Mouse (Mus musculus): ENCODE measurements around the gene Golga7b. TPM values are rescaled to one million over a fixed set of nuclear protein-coding genes. Genes with fewer than 3 reads are reported as not detected.

Gene Golga7b
- polyA plus RNA-seq, 1 experiment from 2014 or later, result 0.52 TPM

DNA sequence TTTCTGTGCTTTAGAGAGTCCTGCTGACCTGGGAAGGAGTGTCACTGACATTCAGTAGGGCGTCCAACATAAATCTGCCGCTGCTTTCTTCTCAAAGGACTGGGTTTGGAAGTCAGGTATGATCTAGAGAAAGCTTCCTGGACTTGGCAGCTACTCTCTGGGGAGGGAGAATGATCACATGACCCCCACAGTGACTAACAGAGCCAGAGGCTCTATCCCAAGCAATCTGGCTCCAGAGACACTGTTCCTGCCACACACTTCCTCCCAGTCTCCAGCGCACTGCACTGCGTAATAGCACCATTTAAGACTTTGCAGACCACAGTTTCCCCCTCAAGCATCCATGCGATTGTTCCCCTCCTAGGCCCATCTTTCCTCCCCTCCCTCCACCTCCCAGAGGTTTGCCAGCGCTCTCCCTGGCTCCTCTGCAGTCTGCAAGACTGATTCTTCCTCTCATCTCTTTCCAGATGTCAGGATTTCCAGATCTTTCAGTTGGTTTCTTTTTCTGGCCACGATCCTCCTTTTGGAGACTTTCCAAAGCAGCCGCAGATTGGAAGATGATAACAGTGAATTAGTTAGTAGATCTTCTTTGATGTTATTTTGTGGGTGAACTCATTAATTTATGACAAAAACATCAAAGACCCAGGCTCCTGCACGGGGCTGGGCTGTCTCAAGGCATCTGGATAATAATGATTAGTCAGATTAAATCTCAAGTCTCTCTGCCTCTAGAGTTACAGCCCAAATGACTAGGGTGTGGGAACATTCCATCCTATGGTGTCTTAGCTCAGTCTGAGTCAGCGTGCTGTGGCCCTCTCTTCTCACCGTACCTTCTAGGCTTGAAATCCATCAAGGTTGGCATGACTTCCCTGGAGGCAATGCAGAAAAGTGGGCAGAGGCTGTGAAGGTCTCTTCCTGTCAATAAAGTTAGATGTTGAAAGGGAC lies 2.9 kb downstream of the Golga7b start:
- DNase-seq (ENCODE audit: low spot score), result no peak

DNA sequence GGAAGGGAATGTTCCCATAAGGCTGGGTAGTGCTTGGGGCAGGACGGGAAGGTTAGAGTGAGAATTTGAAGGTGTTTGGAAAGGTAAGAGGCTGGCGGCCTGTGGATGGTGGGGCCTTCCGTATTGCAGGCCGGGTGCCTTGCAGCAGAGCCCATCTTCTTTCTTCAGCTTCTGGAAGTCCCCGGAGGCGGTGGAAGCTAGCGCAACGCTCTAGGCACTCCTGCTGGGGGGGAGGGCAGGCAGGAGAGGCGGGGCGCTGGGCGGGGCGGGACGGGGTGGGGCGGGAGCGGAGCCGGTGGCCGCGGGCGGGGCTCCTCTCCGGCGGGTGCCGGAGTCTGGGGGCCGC lies 8.0 kb downstream of the Golga7b start:
- no peak for DNase-seq (ENCODE audit: low spot score)

DNA sequence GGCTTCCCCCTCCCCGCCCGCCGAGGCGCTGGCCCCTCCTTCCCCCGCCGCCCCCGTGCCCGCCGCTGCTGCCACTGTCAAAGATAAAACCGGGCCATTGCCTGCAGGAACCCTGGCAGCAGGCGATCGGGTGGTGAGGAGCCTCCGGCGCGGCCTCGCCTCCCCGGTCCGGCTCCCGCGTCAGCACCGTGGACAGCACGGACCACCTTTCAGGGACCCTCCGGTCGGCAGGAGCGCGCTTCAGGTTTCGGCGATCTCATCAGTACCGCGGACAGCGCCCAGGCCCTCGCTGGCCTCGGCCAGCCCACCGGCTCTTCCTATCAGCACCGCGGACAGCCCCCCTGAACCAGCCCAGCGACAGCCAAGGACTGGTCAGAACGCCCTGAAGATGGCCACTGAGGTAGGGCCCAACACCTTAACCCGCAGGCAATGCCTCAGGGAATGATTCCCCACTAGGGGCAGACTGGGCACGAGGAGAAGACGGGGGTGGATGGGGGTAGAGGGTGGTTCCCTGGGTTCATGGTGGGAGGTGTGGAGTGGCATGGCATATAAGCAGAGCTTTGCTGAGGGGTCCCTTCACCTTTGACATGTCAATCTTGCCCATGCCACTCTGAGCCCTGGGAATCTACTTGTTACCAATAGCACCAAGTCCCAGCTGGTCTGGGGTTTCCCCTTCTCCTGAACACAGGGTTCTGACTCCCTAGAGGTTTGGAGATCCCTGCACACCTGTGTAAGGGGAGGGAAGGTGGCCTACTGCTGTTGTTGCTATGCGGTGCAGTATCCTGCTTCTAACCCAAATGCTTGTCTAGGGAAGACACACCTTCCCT lies 8.6 kb downstream of the Golga7b start:
- DNase-seq (ENCODE audit: low spot score), result peak; percentile 67

DNA sequence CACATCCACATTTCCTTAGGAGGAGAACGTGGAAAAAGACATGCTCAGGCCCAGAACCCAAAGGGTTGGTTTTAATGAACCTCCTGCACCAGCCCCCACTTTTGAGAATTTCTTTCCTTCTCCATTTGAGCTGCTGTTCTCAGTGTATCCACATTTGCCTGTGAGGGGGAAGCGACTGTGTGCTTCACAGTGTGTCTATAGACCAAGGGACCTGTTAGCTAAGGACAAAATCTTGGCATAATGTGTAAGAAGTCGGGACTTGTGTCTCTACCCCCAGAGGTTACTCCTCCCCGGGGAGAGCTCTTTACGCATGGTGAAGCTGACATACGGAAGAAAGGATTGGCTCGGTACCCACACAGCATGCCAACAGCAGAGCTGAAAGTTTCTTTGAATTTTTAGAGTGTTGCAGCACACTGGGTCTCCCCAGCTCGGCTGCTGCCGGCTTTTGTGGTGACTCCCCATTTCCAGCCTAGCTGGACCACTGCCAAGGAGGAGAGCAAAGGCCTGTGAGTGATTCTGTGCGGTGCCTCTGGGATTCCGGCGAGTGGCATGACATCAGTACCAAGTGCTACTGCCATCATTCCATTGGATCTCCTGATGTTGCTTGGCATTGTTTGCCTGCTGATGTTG lies 9.4 kb downstream of the Golga7b start:
- no peak for DNase-seq (ENCODE audit: low spot score)

DNA sequence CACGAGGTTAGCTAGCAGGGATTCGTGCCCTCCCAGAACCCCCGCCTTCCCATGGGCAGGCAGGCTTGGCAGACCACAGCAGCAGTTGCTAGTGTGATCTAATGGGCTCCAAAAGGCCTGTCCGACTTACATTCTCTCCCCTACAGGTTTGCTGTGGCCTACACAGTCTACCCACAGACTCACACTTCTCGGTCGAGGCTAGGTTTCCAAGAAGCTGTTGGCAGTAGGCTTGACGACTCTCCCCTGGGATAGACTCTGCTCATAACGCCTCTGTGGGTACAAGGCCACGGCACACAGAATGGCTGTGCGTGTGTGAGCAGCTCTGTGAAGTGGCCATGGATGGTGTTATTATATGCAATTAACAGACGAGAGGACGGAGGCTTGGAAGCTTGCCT lies 9.9 kb downstream of the Golga7b start:
- no peak for DNase-seq (ENCODE audit: low spot score)

DNA sequence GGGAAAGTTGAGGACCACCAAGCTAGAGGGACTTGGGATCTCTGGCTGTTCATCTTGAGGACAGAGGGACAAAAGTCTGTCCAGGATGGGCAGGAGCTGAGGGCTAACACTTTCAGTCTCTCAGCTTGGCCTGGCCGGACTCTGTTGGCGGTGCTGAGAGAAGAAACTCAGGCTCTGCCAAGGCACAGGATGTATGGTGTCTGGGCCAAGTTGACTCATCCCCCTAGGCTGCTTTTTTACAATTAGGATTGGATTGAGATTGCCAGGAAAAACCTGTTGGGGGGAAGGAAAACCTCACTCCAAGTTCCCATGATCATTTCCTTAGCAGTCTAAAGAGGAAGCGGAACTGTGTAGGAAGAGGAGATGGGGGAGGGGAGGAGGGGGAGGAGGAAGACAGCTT lies 10.7 kb downstream of the Golga7b start:
- DNase-seq (ENCODE audit: low spot score), result no peak

DNA sequence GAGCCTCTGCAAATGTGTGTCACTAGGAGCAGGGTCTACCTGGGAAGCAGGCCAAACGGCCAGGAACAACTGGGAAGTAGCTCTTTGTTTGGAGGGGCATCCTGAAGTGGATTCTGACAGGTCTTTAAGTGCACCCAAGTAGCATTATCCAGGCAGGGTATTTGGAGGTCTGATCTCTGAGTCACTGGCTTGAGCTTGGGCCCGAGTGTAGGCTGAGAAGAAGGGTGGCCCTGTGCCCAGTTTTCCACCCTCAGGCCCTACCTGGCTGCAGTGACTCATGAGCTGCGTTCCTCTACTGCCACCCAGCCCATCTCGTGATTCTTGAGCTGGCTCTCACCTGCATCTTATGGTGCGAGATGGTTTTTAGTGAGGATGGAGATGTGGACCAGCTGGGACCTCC lies 11.2 kb downstream of the Golga7b start:
- no peak for DNase-seq (ENCODE audit: low spot score)

DNA sequence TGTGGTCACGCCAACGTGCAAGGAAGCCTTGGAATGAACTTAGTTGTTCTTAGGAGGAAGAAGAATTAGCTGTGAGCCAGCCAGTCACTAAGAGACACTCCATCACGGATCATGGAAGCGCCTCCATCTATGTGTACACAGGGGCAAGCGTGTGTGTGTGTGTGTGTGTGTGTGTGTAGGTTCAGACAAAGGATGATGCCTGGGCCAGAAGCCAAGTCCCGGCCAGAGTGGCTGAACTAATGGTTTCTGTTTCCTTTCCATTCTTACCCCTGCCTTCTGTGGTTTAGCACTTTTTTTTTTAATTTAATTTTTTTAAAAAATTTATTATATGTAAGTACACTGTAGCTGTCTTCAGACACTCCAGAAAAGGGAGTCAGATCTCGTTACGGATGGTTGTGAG lies 13.1 kb downstream of the Golga7b start:
- DNase-seq (ENCODE audit: low spot score), result no peak

DNA sequence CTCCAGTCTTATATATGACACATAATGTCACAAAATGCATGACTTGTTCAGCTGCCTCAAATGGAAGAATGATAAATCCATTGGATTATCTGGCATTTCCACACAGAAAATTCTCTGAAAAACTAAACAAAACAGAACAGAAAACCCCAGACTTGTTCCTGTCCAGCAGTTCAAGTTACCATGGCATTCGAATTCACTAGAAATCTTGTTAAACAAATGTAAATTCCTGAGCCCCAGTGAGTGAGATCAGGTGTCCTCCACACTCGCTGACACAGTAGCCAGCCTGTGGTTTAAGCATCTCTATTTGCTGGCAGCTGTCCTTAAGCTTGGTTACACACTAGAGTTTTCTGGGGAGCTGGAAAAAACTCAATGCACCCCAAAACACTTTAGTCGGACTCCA lies 16.1 kb downstream of the Golga7b start:
- no peak for DNase-seq (ENCODE audit: low spot score)

DNA sequence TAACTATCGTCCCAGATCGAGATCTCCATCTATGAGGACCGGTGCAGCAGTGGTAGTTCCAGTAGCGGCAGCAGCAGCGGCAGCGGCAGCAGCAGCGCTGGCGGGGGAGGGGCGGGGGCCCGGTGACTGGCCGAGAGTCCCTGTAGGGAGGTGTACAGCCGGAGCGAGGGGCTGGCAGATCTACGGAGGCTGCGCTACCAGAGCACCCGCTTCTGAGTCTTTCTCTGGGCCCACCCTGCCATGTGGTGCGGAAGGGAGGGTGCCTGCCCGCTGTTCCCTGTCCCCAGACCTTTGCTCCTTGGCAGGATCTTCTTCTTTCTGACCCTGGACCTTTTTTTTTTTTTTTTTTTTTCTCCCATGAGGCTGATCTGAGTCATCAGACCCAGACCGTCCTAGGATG lies 21.0 kb downstream of the Golga7b start:
- no peak for DNase-seq (ENCODE audit: low spot score)

DNA sequence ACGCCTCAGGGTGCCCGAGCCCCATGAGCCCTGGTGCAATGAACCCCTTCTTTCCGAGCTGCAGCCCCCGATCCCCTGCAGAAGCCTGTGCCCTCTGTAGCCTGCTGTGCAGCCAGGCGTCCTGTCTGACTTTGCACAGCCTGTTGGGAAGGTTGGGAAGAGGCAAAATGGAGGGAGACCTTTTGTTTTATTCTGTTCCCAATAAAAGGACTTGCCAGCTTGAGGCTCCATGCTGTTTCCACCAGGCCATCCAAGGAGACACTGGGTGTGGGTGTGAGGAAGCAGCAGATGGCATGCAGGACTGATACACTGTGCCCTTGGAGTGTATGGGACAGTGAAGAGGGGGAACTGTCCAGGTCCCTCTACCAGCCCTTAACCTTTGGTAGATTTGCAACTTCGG lies 22.7 kb downstream of the Golga7b start:
- DNase-seq (ENCODE audit: low spot score), result no peak

DNA sequence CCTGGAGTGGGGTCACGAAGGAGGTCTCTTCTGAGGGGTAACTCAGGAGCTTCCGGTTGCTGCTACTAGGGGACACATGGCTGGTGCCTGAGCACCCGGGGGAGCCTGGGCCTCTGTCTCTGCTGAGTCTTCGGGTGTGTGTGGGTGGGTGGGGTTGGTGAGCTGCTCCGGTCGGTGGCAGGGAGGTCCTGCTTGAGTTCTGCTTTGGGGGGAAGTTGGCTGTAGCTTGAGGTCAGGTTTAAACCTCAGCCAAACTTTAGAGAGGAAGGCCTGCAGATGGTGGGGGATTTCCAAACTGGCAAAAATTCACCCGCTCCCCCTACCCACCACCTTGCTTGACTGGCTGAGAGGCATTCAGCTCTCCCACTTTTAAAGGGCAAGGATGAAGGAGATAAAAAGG lies 23.8 kb downstream of the Golga7b start:
- no peak for DNase-seq (ENCODE audit: low spot score)

DNA sequence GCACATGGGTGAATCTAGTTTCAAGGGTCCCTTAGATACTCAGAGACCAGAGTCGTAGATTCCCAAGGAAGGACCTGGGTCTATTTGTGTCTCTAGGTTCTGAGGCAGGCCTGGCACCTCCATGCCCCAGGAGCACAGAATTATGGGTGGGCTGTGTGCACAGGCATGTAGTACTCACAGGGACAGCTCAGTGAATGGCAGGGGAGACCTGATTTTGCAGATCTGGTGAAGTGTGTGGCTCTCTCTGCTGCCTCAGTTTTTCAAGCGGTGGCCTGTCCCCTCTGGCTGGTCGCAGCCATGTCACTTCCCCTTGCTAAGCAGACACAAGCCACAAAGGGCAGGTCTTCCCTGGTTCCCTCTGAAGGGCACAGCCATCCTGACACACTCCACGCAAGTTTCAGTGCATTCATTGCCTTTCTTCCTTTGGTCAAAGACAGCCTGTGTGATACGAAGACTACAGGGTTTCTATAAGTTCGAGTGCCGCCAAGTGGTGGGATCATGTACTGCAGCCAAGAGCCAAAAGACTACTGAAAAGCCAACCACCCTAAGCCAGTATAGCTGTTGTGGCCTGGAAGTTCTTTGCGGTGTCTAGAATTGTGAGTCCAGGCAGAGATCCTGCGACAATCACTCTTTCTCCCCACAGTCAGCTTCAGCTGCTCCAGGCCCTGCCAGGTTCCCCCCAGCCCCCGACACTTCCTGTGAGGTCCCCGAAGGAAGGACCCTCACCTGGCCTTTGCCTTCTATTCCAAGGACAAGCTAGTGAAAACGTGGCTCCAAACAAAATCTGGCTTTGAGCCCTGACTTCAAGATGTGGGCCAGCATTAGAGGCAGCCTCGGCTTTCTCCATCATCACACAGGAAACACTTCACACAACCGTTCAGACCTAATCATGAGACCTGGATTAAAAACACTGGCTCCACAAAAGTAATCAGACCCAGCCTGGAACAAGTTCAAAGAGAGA lies 24.9 kb downstream of the Golga7b start:
- DNase-seq (ENCODE audit: low spot score), result peak; percentile 51

DNA sequence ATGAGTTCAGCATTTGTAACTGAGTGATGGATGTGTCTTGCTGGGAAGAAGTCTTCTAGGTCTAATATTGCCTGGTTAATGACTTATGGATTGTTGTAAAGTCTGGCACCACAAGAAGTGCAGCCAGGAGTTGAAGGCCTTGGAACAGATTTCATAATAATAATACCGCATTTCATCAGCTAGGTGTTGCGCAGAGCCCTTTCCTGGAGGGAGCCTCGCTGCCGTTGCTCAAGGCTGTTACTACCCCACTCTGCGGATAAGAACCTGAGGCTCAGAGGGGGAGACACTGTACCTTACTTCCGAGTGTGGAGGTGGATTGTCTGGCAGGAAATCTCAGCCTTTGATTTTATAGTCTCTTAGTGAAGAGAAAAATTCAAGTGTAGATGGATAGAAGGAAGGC lies 29.9 kb downstream of the Golga7b start:
- no peak for DNase-seq (ENCODE audit: low spot score)

DNA sequence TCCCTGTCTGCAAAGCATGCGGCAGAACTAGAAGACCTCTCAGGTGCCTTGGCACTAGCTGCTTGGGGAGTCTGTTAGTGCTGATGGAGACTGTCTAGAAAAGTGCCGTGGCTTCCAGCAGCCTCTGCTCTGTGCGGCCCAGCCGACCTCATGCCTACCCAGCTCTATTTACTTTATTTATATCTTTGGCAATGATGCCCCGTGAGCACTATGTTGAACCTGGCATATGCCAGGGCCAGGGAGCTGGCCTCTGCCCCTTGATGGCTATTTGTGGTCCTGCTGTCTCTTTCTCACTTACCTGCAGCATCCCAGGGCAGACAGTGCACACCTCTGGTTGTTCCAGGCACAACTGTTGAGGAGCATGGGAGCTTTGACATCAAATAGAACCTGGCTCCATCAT lies 31.1 kb downstream of the Golga7b start:
- no peak for DNase-seq (ENCODE audit: low spot score)

DNA sequence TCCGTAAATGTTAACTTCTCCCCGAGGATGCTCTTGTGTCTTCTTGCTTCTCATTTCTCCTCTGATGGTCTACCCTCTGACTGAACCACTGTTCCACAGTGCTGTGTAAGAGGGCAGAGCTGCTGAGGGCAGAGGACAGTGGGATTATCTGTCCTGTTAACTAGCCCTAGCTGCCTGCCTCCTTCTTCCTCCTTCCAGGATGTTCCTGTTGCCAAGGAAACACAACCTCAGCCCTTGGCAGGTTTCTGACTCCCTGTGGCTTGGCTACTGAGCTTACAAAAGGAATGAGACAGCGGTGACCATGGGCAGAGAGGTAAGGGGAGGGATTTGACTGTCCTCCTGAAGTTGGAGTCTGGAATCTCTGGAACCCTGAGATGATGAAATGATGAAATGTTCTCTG lies 32.2 kb downstream of the Golga7b start:
- no peak for DNase-seq (ENCODE audit: low spot score)

DNA sequence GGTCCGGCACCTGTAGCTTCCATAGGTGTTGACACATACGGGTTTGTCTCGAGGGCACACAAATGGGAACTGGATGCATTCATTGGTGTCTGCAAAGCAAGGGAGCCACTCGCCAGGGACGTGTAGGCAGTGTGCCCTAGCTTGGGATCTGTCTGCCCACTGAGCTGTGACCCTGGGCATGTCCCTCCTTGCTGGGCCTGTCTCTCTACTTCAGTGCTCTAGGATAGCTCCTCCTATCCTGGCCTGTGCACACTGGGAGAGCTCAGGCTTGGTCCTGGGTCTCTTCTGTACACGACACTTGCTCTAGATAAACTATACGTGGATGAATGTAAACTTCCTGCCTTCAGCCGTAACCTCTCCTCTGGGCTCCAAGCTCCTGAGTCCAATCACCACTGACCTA lies 36.8 kb downstream of the Golga7b start:
- no peak for DNase-seq (ENCODE audit: low spot score)

DNA sequence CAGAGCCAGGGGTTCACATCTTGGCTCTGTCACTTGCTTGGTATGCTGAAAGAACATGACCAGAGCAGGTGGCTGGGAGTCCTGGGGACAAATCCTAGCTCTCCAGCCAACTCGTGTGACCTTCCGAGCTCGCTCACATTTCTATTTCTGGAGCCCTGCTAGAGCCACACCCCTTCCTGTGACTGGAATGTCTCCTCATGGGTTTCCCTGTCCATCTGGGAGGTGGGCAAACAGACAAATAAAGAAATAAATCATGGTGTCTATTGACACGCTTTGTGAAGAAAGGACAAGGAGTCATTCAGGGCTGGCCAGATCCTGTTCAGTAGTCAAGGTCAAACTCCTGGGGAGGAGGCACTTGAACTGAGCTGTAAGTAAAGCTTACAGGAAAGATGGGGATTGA lies 41.0 kb downstream of the Golga7b start:
- DNase-seq (ENCODE audit: low spot score), result no peak

DNA sequence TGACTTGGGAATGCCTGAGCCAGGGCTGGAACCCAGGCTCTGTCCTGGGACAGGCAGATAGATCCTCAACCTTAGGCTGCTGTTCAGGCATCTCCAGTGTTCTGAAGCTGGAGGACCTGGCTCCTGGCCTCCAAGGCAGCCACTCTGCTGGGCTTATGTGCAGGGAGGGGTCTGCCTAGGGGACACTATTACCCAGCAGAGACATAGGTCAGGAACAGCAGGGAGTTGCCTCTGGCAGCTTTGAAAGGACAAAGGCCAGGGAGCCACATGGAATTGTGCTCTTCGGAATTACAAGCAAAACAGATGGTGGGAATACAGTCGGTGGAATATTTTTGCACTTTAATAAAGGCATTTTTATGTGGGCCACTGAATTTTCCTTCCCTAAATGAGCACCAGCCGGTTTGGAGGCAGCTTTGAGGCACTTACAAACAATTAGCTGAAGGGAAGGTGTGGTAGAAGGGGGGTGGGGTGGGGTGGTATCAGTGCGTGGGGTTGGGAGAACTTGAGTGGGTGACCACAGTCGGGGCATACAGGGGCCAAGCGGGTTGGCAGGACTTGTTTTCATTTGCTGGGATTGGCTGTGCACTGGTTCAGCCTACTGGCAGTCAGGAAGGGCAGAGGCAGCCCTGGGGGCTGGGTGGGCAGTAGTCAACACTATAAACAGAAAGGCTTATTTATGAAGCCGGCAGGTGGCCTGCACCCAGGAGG lies 43.7 kb downstream of the Golga7b start:
- no peak for DNase-seq (ENCODE audit: low spot score)

DNA sequence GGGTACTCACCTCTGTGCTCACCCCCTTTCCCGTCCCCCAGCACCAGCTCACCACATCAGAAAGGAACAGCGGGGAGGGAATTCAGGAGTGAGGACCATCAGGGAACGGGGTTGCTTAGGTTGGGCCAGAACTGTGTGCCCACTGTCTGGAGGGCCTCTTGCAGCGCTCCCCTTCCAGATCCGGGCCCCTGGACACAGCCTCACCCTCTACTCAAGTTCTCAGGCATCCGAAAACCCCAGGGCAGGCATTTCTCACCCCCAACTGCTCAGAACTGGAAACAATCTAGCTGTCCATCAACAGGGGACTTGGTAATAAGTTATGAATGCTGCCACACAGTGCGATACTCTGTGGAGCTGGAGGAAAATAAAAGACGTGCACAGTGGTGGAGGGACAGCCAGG lies 44.7 kb downstream of the Golga7b start:
- DNase-seq (ENCODE audit: low spot score), result no peak

Data from thymus, postnatal 0 days (tissue).